Mouse (Mus musculus): Measurements from ENCODE around the gene Fam171a1.
A peak's percentile ranks its signal among the peaks of the same experiment; 100 is the strongest.

The Fam171a1 gene

DNA sequence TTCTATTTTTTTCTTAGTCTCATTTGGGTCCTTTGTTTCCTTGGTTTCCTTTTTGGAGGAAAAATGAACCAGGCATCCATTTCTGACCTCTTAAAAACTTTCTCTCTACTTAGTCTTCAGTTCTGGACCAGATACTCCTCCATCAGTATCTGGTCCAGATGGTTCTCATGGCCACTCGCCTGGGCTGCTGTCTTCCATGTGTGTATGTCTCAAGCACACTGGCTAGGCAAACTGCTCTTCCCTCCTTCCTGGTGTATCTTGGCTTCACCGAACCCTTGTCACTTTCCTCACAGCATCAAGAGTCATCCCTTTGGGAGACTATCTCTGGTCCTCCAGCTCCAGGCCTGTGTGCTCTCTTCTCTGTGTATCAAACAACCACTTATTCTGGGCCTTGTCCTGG, 25.0 kb downstream of the Fam171a1 start:
- DNase-seq, result no peak

DNA sequence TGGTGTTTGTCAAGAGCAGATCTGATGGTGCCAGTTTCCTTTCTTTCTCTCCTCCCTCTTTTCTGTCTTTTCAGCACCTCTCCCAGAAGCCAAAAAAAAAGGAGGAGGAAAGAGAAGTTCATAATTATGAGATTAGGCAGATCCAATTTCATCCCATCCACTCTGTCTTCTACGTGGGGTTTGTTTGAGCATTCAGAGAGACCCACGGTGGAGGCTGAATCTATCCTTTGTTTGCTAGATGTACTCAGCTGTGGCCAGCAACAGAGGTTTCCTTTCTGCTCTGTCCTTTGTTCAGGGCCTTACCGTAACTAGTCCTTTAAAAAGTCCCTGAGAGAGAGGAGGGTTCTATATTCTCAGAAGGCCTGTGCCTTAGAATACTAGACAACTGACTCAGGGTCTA, 25.6 kb downstream of the Fam171a1 start:
- no peak for DNase-seq

GRCm38 (mm10) chr2:3140585-3140984, 26.6 kb downstream of the Fam171a1 start:
- DNase-seq, result no peak

GRCm38 (mm10) chr2:3141804-3142203, 27.8 kb downstream of the Fam171a1 start:
- no peak for DNase-seq

GRCm38 (mm10) chr2:3144291-3144690, 30.3 kb downstream of the Fam171a1 start:
- DNase-seq, result no peak

GRCm38 (mm10) chr2:3147550-3148157, 33.6 kb downstream of the Fam171a1 start:
- no peak for DNase-seq

GRCm38 (mm10) chr2:3148731-3149130, 34.7 kb downstream of the Fam171a1 start:
- DNase-seq, result no peak

DNA sequence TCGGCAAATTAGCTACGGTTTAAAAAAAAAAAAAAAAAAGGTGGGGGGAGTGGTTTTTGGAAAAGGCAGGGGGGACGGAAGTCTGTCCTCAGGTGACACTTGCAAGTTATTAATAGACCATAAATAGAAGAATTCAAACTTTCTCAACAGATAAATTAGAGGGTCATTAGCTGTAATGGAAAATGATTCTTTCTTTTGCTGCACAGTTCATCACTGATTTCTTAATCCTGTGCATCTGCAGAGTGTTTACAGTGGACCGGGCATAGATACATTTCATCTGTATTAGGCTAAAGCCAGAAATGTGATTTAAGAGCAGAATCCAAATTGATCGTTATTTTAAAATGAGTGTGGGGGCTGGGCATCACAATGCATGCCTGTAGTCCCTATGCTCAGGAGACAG, 36.3 kb downstream of the Fam171a1 start:
- DNase-seq, result no peak

DNA sequence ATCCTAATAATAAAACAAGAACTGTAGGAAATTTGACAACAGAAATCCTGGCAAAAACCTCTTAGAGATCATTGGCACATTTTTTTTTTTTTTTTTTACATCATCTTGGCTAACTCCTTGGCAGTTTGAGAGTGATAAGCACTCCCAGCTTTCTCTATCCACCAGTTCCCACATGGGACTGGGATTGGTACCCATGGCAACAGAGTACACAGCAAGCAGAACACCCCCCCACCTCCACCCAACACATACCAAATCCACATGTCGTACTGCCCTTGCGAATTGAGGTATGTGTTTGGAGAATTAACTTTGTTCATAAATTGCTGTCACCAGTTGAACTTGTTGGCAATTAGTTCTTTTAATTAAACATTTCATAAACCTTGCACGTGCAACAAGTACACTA, 37.3 kb downstream of the Fam171a1 start:
- no peak for DNase-seq

GRCm38 (mm10) chr2:3154091-3154665, 40.2 kb downstream of the Fam171a1 start:
- DNase-seq, result no peak

- no peak for DNase-seq
Observed at GRCm38 (mm10) chr2:3154986-3155385, 41.0 kb downstream of the Fam171a1 start.

GRCm38 (mm10) chr2:3157030-3157429, 43.0 kb downstream of the Fam171a1 start:
- peak; percentile 16 to 19 for DNase-seq

- DNase-seq, result no peak
Observed at GRCm38 (mm10) chr2:3157661-3158344, 43.8 kb downstream of the Fam171a1 start.

- DNase-seq, result no peak
Observed at GRCm38 (mm10) chr2:3158682-3159412, 44.8 kb downstream of the Fam171a1 start.

- DNase-seq, result no peak
Observed at GRCm38 (mm10) chr2:3161578-3161977, 47.6 kb downstream of the Fam171a1 start.

DNA sequence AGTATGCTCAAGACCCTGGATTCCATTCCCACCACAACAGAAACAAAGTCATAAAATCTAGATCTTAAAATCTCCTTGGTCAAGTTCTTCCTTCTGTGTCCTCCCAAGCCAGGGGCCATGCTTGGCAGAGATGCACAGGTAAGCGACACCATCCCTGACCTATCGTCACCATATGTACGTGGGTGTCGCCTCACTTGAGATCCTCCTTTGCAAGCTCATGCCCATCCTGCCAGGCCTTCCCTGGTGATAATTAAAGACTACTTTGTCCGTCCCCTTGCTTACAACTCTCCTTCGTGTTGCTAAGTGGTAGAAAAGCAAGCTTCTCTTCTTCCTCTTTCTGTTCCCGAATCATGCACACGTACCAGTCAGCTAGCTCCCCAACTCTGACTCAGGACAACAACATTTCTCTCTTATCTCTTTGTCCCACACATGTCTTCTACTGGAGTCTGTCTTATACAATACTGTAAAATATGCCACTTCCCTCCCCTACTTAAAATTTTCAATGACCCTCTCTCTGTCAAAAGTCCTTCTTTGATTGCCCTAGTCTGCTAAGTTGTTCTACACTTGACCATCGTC, 49.6 kb downstream of the Fam171a1 start:
- DNase-seq, result no peak

GRCm38 (mm10) chr2:3165037-3165600, 51.1 kb downstream of the Fam171a1 start:
- DNase-seq, result no peak

DNA sequence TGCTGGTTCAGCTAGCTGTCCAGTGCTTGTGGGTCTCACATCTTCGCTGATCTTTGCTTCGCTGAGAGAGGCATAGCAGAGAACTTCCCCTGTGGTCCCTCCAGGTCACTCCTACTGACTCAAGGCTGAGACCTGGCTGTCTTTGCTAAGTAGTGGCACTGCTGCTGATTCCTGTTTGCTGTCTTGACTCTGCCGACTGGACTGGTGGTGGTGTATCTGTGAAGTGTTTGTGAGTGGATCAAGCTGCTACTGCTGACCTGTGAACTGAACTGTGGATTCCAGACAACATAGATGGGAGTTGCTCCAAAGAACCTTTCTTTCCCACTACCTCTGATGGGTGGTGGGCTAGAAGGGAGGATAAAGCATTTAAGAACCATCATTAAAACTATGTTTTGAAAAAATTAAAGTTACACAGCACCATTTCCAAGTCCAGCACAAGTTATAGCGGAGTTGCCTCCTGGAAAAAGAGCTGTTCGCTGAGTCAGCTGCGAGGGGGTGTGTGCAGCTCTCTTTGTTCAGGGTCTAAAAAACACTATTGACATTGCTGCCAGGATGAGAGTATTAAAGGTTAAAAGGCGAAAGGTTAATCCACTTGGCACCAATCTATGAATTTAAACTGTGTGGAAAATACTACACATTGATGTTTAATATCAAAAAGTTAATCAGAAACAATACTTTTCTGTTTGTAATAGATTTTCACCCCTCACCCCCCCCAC, 52.0 kb downstream of the Fam171a1 start:
- DNase-seq, result no peak

- DNase-seq, result no peak
Observed at GRCm38 (mm10) chr2:3168719-3169402, 54.8 kb downstream of the Fam171a1 start.

GRCm38 (mm10) chr2:3169403-3169747, 55.4 kb downstream of the Fam171a1 start:
- DNase-seq, result no peak

GRCm38 (mm10) chr2:3171774-3172173, 57.8 kb downstream of the Fam171a1 start:
- no peak for DNase-seq

DNA sequence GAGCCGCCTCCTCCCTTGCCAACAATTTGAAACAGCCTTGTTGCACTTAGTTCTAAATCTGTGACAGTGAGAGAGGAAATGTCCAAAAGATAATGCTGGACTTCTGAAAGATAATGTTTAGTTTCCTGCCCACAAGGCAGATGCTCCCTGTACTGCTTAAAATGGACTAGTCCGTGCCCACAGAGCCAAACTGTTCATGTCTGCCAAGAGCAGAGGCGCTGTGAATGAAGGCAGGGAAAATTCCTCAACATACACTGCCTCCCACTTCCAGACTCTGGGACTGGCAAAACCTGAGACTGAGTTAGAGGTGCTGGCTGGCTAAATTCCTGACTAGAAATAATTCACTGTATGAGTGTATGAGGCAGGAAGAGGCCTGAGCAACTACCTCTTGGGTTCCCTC, 58.6 kb downstream of the Fam171a1 start:
- DNase-seq, result peak; percentile 24 to 32
